Mouse (Mus musculus): ENCODE measurements at regions not wholly inside any gene's neighbourhood (a gene's known extent, or its start where the extent isn't known, plus 50 kb on each side); places are given as distances from the start of the nearest gene placed in this dataset.

- intact Hi-C loops (cut with DNase I) = no loop called here
- no peak for DNase-seq
- no peak overlapping the region for H3K27ac ChIP-seq
- no peak overlapping the region for H3K4me3 ChIP-seq
- TF ChIP-seq CTCF (IDR thresholded peaks at IDR 0.05) = peak; percentile 51
Measured at GRCm38 (mm10) chr1:34700237-34701030, 121.0 kb downstream of the Amer3 start.

- intact Hi-C loops (cut with DNase I) = no loop called here
- TF ChIP-seq CTCF (IDR thresholded peaks at IDR 0.05) = no peak
- Histone ChIP-seq H3K27ac (no peak overlapping the region), H3K4me3 (no peak overlapping the region)
- DNase-seq = no peak
Measured at GRCm38 (mm10) chr1:34701436-34701835, 122.0 kb downstream of the Amer3 start.

DNA sequence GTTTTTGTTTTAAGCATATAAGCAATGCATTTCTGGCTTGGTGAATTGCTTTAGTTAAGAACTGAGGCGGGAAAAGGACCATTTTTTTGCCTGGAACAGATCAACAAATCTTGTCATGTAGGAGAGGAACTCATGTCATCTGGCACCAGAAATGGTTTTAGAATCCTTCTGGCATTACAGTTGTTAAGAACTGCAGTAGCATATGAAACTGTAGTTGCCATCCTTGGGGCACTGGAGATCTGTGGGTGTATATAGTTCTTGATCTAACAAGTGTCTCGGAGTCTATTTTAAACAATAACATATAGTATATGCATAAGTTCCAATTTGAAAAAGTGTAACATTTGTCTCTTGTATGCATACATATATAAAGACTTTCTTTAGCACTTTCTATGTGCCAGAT, 129.6 kb downstream of the Amer3 start:
- intact Hi-C loops (cut with DNase I) = no loop called here
- no peak for TF ChIP-seq CTCF (IDR thresholded peaks at IDR 0.05)
- no peak overlapping the region for H3K27ac ChIP-seq

GRCm38 (mm10) chr1:34722674-34723073, 120.2 kb downstream of the Fam168b start:
- H3K4me3 ChIP-seq = no peak overlapping the region
- no peak overlapping the region for H3K27ac ChIP-seq
- no peak for DNase-seq
- intact Hi-C loops (cut with DNase I) = no loop called here
- TF ChIP-seq CTCF (IDR thresholded peaks at IDR 0.05) = no peak

More for the DNA sequence above, 129.6 kb downstream of the Amer3 start:
- DNase-seq = no peak
- H3K4me3 ChIP-seq = no peak overlapping the region

- H3K4me3 ChIP-seq = no peak overlapping the region
- DNase-seq = no peak
- intact Hi-C loops (cut with DNase I) = no loop called here
- H3K27ac ChIP-seq = no peak overlapping the region
- no peak for TF ChIP-seq CTCF (IDR thresholded peaks at IDR 0.05)
Measured at GRCm38 (mm10) chr1:34732156-34732555, 110.7 kb downstream of the Fam168b start.

- intact Hi-C loops (cut with DNase I) = no loop called here
- H3K27ac ChIP-seq = no peak overlapping the region
- TF ChIP-seq CTCF (IDR thresholded peaks at IDR 0.05) = no peak
Measured at GRCm38 (mm10) chr1:34733026-34733913, 109.6 kb downstream of the Fam168b start.

DNA sequence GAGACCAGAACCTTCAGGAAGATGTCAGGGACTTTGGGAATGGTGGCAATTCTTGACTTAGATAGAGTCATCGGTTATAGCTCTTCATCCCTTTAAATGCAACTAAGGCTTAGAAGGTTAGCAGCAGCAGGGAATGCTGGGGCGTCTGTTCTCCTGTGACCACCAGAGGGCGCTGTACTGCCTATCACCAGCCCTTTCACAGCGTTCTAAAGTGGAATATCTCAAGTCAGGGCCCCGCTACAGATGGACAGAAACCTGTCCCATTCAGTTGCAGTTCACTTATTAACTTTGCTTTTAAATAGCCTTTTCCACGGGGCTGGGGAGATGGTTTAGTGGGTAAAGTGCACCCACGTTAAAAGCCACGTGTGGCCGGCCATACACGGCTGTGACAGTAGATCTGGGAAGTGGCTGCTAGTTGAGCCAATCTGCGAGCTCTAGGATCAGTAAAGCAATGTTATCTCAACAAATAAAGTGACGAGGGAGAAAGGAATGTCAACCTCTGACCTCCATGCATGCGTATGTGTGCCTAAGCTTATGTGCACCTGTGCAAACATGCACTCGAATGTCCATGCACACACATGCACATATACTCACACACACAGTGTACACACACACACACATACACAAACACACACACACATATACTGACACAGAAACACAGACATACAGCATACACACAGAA, 104.3 kb downstream of the Fam168b start:
- H3K27ac ChIP-seq = no peak overlapping the region
- peak; percentile 59 for DNase-seq
- no peak overlapping the region for H3K4me3 ChIP-seq
- intact Hi-C loops (cut with DNase I) = loop anchor here (1.0 to 2.0 kb wide), 2 partner anchors 130 to 158 kb away; no protein-coding TSS in a partner anchor
- peak; percentile 86 for TF ChIP-seq CTCF (IDR thresholded peaks at IDR 0.05)

More at GRCm38 (mm10) chr1:34733026-34733913, 109.6 kb downstream of the Fam168b start:
- no peak overlapping the region for H3K4me3 ChIP-seq
- no peak for DNase-seq

DNA sequence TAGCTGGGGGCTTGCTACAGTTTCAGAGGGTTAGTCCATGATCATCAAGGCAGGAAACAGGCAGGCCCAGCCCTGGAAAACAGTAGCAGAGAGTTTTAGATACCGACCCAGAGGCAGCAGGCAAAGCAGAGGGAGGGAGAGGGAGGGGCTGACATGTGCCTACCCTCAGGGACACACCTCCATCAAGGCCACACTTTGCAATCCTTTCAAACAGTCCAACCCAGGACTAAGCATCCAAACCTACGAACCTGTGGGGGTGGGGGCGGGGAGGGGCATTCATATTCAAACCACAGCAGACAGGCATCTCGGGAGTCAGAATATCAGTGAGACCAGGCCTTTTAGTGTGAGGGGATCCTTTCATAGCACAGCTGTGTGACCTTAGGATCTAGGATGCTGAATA, 103.2 kb downstream of the Fam168b start:
- no peak for TF ChIP-seq CTCF (IDR thresholded peaks at IDR 0.05)
- no peak overlapping the region for H3K4me3 ChIP-seq
- intact Hi-C loops (cut with DNase I) = loop anchor here (2.0 kb wide), 1 partner anchor 129 kb away; no protein-coding TSS in a partner anchor
- H3K27ac ChIP-seq = no peak overlapping the region
- no peak for DNase-seq

DNA sequence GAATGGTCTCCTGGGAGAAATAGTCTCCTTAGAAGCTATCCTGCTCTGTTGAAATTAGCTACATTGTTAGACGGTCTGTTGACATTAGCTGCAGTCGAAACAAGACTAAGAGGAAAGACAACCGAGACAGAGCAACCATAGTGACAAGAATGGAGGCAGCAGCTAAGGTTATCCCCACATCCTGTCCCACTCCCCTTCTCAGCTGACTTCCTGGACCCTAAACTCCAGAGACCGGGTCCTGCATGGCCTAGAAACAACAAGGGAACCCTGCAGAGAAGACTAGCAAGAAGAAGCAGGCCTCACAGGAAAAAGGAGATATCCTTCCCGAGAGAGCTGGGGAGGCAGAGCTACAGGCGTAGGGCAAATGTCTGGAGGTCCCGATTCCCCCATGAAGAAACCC, 102.0 kb downstream of the Fam168b start:
- no peak for DNase-seq
- no peak overlapping the region for H3K4me3 ChIP-seq
- H3K27ac ChIP-seq = no peak overlapping the region
- intact Hi-C loops (cut with DNase I) = no loop called here
- no peak for TF ChIP-seq CTCF (IDR thresholded peaks at IDR 0.05)

DNA sequence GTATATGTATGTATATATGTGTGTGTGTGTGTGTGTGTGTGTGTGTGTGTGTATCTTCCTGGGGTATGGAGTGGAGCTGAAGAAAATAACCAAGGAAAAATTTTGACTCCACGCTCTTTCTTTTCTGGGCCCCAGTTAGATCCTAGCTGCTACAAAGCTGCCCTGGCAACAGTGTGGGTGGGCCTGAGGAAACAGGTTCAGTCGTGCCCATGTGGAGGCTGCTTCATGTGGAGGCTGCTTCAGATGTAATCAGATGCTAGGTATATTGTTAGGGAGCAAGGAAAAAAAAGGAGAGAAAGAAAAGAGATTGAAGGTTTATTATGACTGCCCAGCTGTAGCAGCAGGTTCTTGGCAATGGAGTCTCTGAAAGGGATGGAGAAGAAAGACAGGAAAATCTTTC, 100.6 kb downstream of the Fam168b start:
- TF ChIP-seq CTCF (IDR thresholded peaks at IDR 0.05) = no peak
- Histone ChIP-seq H3K4me3 (no peak overlapping the region), H3K27ac (no peak overlapping the region)
- intact Hi-C loops (cut with DNase I) = no loop called here
- no peak for DNase-seq

- no peak overlapping the region for H3K27ac ChIP-seq
- DNase-seq = no peak
- no peak overlapping the region for H3K4me3 ChIP-seq
- intact Hi-C loops (cut with DNase I) = no loop called here
- no peak for TF ChIP-seq CTCF (IDR thresholded peaks at IDR 0.05)
Measured at GRCm38 (mm10) chr1:34745881-34746280, 97.0 kb downstream of the Fam168b start.

GRCm38 (mm10) chr1:34749161-34750040, 93.5 kb downstream of the Fam168b start:
- intact Hi-C loops (cut with DNase I) = no loop called here
- no peak for TF ChIP-seq CTCF (IDR thresholded peaks at IDR 0.05)
- no peak for DNase-seq
- H3K4me3 ChIP-seq = no peak overlapping the region
- no peak overlapping the region for H3K27ac ChIP-seq

Measured in gastrocnemius, adult 2 months (tissue).